Mouse (Mus musculus) CD4-positive helper T cell, adult 2 months (primary cell): Measurements from ENCODE around the gene Cltb.

Experiments used
- DNase-seq: peaks from one replicate; pipeline ENCODE4 v3.0.0-alpha.2; 2012; ENCODE audit warnings: low read depth, missing footprints, low spot score

Gene Cltb

GRCm38 (mm10) chr13:54610972-54611754 lies at the start of gene Cltb:
TSS of gene Cltb (minus strand) at chr13:54611344.
- peak; percentile 85 for DNase-seq

- DNase-seq: no peak
Measured at GRCm38 (mm10) chr13:54660877-54661276, 49.7 kb upstream of the Cltb start.

GRCm38 (mm10) chr13:54650461-54650860 lies 39.3 kb upstream of the Cltb start:
- DNase-seq: no peak

- no peak for DNase-seq
Measured at GRCm38 (mm10) chr13:54635011-54635410, 23.9 kb upstream of the Cltb start.

GRCm38 (mm10) chr13:54632731-54633277 lies 21.7 kb upstream of the Cltb start:
- no peak for DNase-seq

GRCm38 (mm10) chr13:54629128-54629527 lies 18.0 kb upstream of the Cltb start:
- no peak for DNase-seq

- DNase-seq: peak; percentile 57
Measured at GRCm38 (mm10) chr13:54621960-54622521, 10.9 kb upstream of the Cltb start.

- DNase-seq: peak; percentile 97
Measured at GRCm38 (mm10) chr13:54621155-54621932, 10.2 kb upstream of the Cltb start, which contains the start of gene Faf2. TSS of gene Faf2 (plus strand) at chr13:54621784.

GRCm38 (mm10) chr13:54616998-54617397 lies 5.9 kb upstream of the Cltb start:
- no peak for DNase-seq

GRCm38 (mm10) chr13:54616307-54616706 lies 5.2 kb upstream of the Cltb start:
- DNase-seq: no peak

GRCm38 (mm10) chr13:54613141-54613540 lies 2.0 kb upstream of the Cltb start:
- DNase-seq: peak; percentile 28

- peak; percentile 11 for DNase-seq
Measured at GRCm38 (mm10) chr13:54610613-54610971, 552 bp downstream of the Cltb start.

GRCm38 (mm10) chr13:54609301-54609700 lies 1.8 kb downstream of the Cltb start:
- no peak for DNase-seq

GRCm38 (mm10) chr13:54608666-54609065 lies 2.5 kb downstream of the Cltb start:
- no peak for DNase-seq

GRCm38 (mm10) chr13:54608002-54608401 lies 3.1 kb downstream of the Cltb start:
- no peak for DNase-seq

GRCm38 (mm10) chr13:54607204-54607603 lies 3.9 kb downstream of the Cltb start:
- DNase-seq: no peak

- no peak for DNase-seq
Measured at GRCm38 (mm10) chr13:54605426-54605825, 5.7 kb downstream of the Cltb start.

- no peak for DNase-seq
Measured at GRCm38 (mm10) chr13:54604221-54604620, 6.9 kb downstream of the Cltb start.

- DNase-seq: no peak
Measured at GRCm38 (mm10) chr13:54603501-54603900, 7.6 kb downstream of the Cltb start.

- no peak for DNase-seq
Measured at GRCm38 (mm10) chr13:54602639-54603111, 8.5 kb downstream of the Cltb start.

- no peak for DNase-seq
Measured at GRCm38 (mm10) chr13:54598622-54599143, 12.5 kb downstream of the Cltb start.

- no peak for DNase-seq
Measured at GRCm38 (mm10) chr13:54596870-54597269, 14.3 kb downstream of the Cltb start.
